Mouse (Mus musculus): ENCODE measurements around the gene 1520401A03Rik. TPM values are rescaled to one million over a fixed set of nuclear protein-coding genes. Genes with fewer than 3 reads are reported as not detected.

Gene 1520401A03Rik
- total RNA-seq, 2 experiments from 2014 or later: not detected

DNA sequence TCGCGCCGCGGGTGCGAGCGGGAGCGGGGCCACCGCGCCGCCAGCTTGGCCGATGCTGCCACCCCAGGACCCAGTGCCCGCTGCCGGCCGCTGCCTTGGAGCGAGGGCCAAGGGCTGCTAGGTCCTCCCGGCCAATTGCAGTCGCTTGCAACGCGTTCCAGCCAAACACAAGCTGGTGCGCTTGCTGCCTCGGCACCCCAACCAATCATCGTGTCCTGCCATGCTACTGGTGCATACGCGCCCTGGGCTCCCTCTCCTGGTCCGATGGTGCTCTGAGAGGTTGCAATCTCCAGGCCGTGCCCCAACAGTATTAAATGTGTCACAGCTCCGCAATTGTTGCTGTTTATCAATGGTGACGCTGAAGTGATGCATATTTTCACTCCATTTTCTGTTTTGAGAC lies 22.5 kb downstream of the 1520401A03Rik start:
- DNase-seq: peak; percentile 84 to 88

DNA sequence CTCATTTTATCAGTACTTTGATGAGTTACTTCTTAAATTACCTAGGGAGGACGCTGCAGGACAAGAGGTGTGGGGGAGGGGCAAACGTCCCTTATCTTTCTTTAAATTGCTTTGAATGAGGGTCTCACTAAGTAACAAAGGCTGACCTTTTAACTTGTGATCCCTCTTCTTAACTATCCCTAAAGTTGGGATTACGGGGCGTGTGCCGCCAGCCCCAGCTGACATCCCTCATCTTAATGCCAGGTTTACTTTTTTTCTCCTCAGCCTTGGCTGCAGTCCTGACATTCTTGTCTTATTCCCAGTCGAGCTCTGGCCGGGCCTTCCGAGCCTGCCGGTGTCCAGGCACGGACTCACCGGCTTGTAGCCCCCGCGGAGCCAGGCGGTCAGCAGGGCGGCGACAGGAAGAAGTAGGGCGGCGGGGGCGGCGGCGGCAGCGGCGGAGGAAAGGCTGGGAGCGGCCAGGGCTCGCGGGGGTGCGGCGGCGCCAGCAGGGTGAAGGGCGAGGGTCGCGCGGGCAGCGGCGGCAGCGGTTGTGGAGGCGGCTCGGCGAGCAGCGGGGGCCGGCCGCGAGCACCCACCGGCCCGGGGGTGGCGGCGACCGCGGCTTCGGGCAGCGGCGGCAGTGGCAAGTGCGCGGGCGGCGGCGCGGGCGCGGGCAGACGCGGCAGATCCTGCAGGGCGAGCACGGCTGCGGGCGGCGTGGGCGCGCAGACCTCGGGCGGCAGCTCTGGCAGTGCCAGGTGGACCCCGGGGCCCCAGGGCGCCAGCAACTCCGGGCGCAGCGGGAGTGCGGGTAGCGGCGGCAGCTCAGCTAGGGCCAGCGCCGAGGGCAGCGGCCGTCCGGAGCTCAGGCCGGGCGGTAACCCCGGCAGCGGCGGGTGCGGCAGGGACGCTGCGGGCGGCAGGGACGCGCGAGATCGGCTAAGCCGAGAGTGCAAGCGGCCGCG lies 23.2 kb downstream of the 1520401A03Rik start:
- no peak for DNase-seq

DNA sequence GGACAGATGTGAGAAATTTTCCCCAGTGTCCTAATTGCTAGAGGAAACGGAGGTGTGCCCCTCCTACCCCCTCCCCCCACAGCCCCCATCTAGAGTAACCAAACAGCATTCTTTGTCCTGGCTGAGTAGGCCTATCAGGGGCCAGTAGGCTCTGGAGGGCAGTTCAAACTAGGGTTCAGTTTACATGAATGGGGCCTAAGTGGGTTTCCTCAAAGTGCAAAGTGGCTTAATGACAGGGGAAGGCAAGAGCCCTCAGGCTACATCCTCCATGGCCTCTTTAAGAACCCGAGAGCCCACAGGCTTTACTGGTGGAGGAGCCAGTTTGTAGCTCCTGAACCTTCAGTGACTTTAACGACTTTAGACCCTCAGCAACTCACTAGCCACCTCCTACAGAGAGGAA lies 26.8 kb downstream of the 1520401A03Rik start:
- DNase-seq: no peak

DNA sequence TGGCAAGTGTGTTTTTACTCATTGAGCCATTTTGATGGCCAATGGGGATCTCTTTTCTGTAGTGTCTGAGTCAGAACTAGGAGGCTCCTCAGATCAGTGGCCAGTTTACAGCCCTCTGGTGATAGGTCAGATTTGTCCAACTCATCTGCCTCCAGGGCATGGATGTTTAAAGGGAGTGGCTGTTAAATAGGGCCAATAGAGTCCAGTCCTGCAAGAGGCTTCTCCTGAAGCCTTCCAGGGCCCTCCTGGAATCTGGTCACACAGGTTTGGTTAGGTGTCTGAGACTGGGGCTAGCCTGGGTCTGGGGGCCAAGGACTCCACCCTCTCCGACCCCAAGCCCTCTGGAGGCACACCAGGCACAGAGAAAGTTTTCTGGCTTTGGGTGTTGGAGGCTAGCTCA lies 28.1 kb downstream of the 1520401A03Rik start:
- no peak for DNase-seq

DNA sequence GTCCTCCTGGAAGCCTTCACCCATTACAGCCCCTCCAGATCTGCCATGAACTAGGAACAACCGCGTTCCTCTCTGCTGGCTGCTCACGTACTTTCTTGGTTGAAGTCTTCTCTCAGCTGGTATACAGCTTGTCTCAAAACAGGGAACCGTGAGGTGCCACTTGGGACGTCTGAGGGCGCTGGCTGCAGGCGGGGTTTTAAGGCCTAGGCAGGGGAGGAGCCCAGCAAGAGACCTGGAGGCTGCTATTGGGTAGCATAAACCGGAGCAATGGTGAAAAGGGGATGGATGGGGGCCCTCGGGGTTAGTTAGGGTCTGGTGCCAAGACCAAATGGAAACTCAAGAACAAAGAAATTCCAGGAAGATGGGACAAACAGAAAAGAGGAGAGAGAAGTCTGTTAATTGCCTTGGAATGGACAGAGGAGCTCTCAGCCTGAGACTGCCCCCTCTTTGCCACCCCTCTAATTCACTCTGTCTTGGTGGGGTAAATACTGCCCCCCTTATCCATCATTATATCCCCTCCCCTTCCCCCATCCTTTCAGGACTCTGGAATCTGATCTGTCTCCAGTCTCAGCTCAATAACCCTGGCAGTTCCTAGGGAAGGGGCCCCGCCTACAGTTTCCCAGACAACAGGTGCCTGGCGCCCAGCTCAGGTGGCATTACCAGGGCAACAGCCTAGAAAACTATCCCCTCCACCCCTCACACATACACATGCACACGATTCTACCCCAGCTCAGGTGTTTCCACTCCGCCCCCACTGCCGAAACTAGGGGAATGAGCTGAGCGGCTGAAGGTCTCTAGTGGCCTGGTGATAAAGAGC lies 38.5 kb downstream of the 1520401A03Rik start, which contains the start of gene Cldn9:
Gene Cldn9 (minus strand): TSS at position 171 of the 817 bp plus-strand sequence.
- no peak for DNase-seq

DNA sequence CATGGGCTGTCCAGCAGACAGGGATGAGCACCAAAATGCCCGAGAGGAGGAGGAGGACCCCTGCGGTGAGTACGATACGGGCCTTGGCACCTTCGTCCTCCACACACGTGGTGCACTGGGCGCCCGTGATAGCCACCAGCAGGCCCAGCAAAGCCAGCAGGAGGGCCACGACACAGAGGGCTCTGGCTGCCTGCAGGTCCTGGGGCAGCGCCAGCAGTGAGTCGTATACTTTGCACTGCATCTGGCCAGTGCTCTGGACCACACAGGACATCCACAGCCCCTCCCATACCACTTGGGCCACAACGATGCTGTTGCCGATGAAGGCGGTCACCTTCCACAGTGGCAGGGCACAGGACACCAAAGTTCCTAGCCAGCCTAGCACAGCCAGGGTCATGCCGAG lies 39.4 kb downstream of the 1520401A03Rik start:
- DNase-seq: no peak

DNA sequence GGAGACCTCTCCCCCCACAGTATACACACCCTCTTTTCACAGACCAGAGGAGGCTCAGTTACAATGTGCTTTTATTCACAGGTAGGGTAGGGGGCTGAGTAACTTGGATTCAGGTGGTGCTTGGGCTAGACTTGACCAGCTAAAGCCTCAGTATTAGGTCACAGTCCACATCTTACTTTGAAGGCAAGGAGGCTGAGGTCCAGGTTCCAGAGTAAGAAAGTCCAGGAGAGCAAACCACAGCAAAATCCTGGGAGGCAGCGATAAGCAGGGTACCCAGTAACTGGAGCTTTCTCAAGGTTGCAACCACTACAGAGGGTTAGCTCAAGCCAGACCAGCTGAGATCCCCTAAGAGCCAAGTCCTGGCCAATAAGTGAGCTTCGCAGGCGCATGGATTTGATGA lies 40.1 kb downstream of the 1520401A03Rik start:
- DNase-seq: no peak

DNA sequence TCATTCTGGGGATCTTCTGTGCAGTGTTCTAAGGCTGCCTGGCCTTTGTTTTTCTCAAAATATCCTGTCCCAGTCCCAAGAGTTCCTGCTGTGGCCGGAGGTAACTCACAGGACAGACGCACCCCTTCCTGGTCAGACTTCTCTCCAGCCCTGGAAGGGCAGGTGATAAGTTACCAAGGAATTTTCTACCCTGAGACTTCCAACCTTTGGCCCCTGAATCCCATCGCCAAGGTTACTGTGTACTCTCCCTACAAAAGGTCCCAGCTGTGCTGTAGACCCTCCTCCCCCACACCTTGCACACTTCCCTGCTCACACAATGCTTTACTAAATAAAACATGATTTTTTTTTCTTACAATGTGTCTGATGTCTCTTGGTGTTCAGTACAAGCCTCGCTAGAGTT lies 40.5 kb downstream of the 1520401A03Rik start:
- no peak for DNase-seq

DNA sequence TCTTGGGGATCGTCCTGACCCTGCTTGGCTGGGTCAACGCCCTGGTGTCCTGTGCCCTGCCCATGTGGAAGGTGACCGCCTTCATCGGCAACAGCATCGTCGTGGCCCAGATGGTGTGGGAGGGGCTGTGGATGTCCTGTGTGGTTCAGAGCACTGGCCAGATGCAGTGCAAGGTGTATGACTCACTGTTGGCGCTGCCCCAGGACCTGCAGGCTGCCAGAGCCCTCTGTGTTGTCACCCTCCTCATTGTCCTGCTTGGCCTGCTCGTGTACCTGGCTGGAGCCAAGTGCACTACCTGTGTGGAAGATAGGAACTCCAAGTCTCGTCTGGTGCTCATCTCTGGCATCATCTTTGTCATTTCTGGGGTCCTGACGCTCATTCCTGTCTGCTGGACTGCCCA lies 41.5 kb downstream of the 1520401A03Rik start:
- DNase-seq: no peak

DNA sequence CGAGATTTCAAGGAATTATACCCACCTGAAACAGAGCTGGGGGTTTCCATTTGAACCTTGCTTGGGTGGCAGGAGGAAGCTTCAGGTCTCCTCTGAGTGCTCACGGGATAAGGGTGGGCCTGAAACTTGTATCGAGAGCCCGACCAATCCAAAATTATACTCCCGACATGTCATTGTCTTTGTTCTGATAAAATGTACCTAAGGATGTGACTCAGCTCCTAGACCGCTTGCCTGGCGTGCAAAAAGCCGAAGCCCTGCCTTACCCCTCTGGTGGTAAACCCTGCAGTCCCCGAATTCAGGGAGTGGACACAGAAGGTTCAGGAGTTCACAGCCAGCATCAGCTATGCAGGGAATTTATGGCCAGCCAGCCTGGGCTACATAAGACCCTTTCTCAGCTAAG lies 42.2 kb downstream of the 1520401A03Rik start:
- no peak for DNase-seq

DNA sequence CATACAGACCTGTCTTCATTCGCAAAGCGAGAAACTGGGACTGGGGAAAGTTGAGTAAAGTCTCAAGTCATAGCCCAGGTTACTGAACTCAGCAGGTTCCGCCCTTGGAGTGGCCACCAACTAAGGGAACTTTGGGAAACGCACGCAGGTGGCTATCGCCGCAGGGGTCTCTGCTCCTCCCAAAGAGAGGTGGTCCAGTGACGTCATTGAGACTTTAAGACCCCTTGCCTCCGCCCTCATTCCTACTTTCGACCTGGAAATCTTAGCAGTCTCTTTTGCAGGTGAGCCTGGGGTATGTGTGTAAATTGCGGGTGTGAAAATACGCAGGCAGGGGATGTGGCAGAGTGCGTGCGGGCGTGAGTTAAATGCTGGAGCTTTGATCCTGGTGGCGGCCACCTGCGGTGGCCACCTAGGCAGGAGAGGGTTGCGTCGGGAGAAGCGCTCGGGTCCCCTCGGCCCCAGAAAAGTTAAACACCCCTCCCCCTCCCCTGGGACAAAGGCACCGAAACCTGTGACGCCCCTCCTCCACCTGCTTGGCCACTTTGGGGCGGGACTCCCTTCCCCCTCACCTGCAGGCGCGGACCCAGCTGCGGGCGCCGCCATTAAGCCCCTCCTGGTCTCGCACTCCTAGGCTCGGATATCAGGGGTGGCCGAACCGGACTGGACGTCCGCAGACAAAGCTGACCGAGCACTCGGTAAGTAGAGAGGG lies 43.3 kb downstream of the 1520401A03Rik start, which contains the start of gene Cldn6:
Gene Cldn6 (plus strand): TSS at position 123 of the 709 bp plus-strand sequence.
- DNase-seq: no peak

DNA sequence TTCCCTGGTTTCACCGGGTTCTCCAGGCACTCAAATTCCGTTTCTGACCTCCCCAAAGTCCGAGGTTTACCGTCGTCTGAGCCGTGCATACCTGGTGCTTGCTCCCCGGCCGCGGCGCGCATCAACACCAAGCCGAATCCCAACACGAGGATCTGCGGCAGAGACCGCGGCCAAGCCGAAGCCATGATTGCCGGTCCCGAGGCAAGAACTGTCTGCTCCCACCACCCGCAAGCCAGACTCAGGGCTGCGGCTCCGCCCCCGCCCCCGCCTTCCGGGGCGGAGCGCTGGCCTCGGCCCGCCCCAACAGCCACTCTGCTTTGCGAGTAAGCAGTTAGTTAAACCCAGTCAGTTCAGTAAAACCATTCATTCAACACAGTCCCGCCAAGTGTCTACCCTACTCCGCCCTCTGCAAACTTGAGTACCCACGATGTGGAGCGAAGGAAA lies 45.3 kb downstream of the 1520401A03Rik start, which contains the start of gene Tnfrsf12a:
Gene Tnfrsf12a (minus strand): TSS at position 233 of the 444 bp plus-strand sequence.
- peak; percentile 80 to 83 for DNase-seq

DNA sequence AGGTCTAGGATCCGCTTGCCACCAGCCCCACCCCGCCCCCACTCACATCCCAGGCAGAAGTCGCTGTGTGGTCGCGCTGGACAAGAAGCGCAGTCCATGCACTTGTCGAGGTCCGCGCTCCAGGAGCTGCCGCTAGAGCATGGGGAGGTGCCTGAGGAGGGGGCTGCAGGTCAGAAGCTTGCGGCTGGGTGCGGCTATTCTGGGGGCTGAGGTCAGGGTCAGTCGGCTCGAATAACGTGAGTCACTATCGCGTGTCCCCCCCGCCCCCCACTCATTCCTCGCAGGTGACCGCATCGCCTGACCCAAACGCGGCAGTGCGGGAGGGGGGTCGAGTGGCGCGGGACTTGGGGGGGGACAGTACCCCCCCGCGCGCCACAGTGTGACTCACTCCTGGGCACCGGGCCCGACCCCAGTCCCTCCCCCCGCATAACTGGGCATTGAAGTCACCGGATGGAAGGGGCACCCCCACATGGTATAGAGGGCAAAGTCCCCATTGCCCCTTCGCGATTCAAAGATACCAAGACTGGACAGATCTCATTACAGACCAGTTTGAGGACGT lies 46.0 kb downstream of the 1520401A03Rik start:
- DNase-seq: no peak

DNA sequence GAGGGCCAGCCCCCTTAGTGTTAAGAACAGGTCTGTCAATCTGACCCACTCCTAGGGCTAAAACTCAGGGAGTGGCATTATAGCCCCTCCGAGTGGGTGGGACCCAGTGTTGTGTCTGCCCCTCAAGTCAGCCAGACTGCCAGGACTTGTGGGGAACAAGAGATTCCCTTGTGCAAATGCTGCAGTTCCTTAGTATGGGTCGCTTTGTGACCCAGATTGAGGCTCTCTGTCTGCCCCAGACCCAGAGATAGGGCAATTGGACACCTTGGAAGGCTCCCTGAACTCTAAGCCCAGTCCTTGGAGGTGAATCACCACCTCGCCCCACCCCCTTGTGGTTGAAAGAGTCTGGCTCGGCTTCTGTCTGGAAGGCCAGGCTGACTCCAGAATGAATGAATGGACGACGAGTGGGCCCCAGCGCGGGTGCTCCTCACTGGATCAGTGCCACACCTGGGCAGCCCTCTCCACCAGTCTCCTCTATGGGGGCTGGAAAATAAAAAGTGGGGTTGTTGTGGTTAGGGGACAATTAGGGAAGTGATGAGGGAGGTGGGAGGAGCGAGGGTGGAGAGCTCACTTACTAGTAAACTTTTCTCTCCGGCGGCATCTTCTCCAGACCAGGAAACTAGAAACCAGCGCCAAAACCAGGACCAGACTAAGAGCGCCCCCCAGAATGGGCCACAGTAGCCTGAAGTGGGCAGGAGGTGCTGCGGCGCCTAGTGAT lies 46.9 kb downstream of the 1520401A03Rik start:
- peak in 1 of 2 experiments; percentile 27 for DNase-seq

DNA sequence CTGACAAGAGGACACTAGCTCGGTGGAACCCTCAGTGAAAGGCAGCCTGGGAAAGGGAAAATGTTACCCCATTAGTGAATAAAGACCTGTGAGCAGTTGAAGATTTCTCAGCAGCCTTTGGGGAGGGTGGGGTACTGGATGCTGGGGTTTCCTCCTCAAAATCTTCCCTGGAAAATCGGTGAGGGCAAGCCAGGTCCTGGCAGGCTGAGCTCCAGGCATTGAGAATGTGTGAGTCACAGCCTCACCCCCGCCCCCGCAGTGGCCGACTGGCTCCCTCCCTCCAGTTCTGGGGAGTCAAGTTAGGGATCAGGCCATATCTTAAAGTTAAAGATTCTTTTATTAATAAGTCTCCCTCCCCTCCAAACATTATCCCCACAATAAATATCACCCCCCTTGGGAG lies 47.5 kb downstream of the 1520401A03Rik start:
- DNase-seq: no peak

DNA sequence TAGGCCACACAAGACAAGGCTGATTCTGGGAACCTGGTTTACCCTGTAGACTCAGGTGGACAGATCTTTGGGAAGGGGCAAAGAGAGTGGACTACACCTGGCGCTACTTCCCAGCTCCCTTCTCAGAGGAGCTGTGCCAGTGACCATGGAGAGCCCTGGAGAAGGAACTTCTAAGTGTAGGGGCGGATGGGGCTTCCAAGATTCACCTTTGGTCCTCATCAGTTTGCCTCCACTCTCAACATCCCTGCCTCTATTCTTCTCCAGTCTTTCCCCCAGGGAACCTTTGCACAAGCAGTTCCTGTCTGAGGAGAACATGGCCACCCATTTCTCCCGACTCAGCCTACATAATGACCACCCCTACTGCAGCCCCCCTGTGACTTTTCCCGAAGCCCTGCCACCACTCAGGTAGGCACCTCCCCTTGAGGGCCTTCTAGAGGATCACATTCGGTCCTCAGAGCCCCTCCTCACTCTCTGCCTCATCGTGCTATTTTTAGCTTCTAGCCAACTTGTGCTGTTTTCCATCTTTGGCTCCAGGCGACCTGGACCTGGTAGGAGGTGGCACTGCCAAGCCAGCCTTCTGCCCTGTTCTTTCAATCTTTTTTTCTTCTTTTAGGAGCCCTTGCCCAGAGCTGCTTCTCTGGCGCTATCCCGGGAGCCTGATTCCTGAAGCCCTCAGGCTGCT lies 48.2 kb downstream of the 1520401A03Rik start:
- no peak for DNase-seq

DNA sequence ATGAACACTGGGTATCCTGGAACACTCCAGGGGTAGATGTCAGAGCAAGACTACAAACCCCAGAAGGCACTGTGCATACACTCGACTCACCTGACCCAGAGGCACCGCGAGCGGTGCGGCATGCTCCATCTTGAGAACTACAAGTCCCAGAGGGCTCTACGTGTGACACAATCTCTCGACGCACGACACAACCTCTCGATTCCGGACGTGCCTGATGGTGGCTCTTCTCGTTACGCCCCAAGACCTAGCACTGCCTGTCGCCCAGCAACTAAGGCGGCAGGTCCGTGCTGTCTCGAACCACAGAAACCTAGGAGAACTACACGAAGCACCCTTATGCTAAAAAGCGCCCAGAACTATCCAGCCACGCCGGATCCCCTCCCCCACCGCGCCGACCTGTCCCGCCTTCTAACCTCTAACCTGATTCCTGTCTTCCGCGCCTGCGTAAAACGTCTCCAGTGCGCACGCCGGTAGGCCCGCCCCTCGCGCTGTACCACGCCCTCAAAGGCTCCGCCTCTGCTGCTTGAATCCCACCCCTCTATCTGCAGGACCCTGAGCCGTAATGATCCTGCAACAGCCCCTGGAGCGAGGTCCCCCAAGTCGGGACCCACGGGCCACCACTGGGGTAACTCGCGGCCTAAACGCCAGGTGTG lies 49.0 kb downstream of the 1520401A03Rik start, which contains the start of the genes Hcfc1r1 and Thoc6:
Gene Hcfc1r1 (plus strand): TSS at position 173 of the 650 bp plus-strand sequence.
Gene Thoc6 (minus strand): TSS at position 459 of the 650 bp plus-strand sequence.
- peak; percentile 94 to 96 for DNase-seq

DNA sequence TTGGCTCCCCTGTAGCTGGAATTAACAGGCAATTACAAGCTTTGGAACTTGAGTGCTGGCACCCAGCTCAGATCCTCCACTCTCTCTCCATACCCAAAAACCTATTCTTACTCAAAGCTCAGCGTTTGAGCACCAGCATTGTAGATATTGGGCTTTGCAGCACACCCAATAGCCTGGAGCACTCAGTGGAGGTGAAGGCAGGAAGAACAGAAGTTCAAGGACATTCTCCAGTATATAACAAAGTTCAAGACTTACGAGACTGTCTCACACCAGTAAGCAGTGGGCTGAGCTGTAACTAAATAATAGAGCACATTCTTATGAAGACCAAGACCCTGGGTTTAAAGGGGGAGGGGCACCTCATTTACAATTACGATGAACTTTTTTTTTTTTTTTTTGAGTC lies 49.8 kb downstream of the 1520401A03Rik start:
- no peak for DNase-seq

DNA sequence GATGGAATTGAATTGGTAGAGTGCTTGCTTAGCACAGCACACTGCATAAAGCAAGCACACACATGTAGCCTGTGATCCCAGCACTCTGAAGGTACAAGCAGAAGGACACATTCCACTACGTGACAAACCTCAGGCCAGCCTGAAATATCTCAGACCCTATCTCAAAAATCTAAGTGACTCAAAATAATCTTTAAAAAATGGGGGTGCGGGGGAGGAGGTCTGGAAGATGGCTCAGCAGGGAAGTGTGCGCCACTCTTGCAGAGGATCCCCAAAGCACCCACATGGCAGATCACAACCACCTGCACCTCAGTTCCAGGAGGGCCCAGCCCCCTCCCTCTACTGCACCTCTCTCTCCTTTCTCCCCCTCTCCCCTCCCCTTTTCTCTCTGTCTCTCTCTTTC lies 51.1 kb downstream of the 1520401A03Rik start:
- DNase-seq: no peak

All from layer of hippocampus, postnatal 36 days (tissue).